Mouse (Mus musculus) CH12.LX (cell line): ENCODE measurements around the gene 1700001C02Rik. TPM values are rescaled to one million over a fixed set of nuclear protein-coding genes. Genes with fewer than 3 reads are reported as not detected.

ENCODE experiments used
- DNase-seq: peaks from one replicate; pipeline ENCODE4 v3.0.0-alpha.2; 2013; ENCODE audit errors: extremely low read depth
- H3K27ac ChIP-seq: 2 replicates; pipeline ENCODE4 v1.5.1; 2012; ENCODE audit warnings: low read depth, mild to moderate bottlenecking, control low read depth, moderate library complexity; ENCODE audit not compliant: insufficient read depth
- H3K27me3 ChIP-seq: replicated peaks from 2 replicates; pipeline ENCODE3; 2012; ENCODE audit warnings: inconsistent platforms
- H3K36me3 ChIP-seq, 2 experiments: replicated peaks in 1 of 2; 2 replicates each; pipeline versions ENCODE3 to v1.6.1; 2012; ENCODE audit warnings: inconsistent platforms in 1 of 2, low read length in 1 of 2, mild to moderate bottlenecking in 1 of 2, mixed read lengths in 1 of 2, moderate library complexity in 1 of 2; ENCODE audit not compliant: control insufficient read depth in 1 of 2, insufficient read depth in 1 of 2
- H3K4me1 ChIP-seq, 2 experiments: 2 replicates each; pipeline ENCODE4 v1.6.1; 2012; ENCODE audit warnings: inconsistent platforms in 1 of 2, moderate library complexity in 1 of 2; ENCODE audit not compliant: insufficient read depth in 2 of 2, control insufficient read depth in 1 of 2
- H3K4me2 ChIP-seq: 2 replicates; pipeline ENCODE4 v1.6.1; 2012; ENCODE audit warnings: low read depth, mild to moderate bottlenecking, control low read depth; ENCODE audit not compliant: poor library complexity, insufficient read depth, severe bottlenecking
- H3K4me3 ChIP-seq, 3 experiments: fragments of 150-350 bp in 1 of 3; sonication (generic) in 1 of 3; replicated peaks in 1 of 3; 2 replicates each; pipeline versions ENCODE3 to v1.5.1; 2011 to 2012; ENCODE audit warnings: low read depth in 2 of 3, low read length in 2 of 3, mild to moderate bottlenecking in 2 of 3, moderate library complexity in 2 of 3, control low read depth in 1 of 3, improper control_type of control experiment in 1 of 3, inconsistent platforms in 1 of 3, mixed read lengths in 1 of 3; ENCODE audit not compliant: poor library complexity in 1 of 3
- H3K79me2 ChIP-seq: replicated peaks from 2 replicates; pipeline ENCODE4 v1.6.1; 2012; ENCODE audit warnings: mild to moderate bottlenecking, moderate library complexity; ENCODE audit not compliant: control insufficient read depth, poor library complexity, insufficient read depth, severe bottlenecking; ENCODE audit errors: extremely low read depth
- H3K9ac ChIP-seq: 2 replicates; pipeline ENCODE4 v1.6.1; 2012; ENCODE audit warnings: low read depth, mild to moderate bottlenecking, control low read depth, moderate library complexity; ENCODE audit not compliant: insufficient read depth
- H3K9me3 ChIP-seq: replicated peaks from 2 replicates; pipeline ENCODE3; 2012; ENCODE audit warnings: low read length, inconsistent platforms, mixed read lengths
- BHLHE40 ChIP-seq: IDR thresholded peaks from 2 replicates; pipeline ENCODE4 v1.6.1; 2011; ENCODE audit warnings: mild to moderate bottlenecking, low read depth, low read length, improper control_type of control experiment
- CTCF ChIP-seq, 2 experiments: IDR thresholded peaks in 1 of 2; conservative IDR thresholded peaks in 1 of 2; 2 replicates each; pipeline ENCODE4 v1.5.1; 2011 to 2012; ENCODE audit warnings: low read depth in 2 of 2, low read length in 2 of 2, improper control_type of control experiment in 1 of 2, inconsistent platforms in 1 of 2, mild to moderate bottlenecking in 1 of 2, moderate library complexity in 1 of 2
- E2F4 ChIP-seq: IDR thresholded peaks from 2 replicates; pipeline ENCODE4 v1.6.1; 2011; ENCODE audit warnings: low read depth, low read length, improper control_type of control experiment; ENCODE audit not compliant: insufficient replicate concordance
- ELF1 ChIP-seq: IDR thresholded peaks from 2 replicates; pipeline ENCODE4 v1.6.1; 2014; ENCODE audit warnings: low read depth, mild to moderate bottlenecking, inconsistent platforms, low read length, improper control_type of control experiment
- EP300 ChIP-seq: IDR thresholded peaks from 2 replicates; pipeline ENCODE4 v1.6.1; 2011; ENCODE audit warnings: low read length, improper control_type of control experiment
- IRF4 ChIP-seq: IDR thresholded peaks from 2 replicates; pipeline ENCODE4 v1.6.1; 2014; ENCODE audit warnings: low read depth, mild to moderate bottlenecking, inconsistent platforms, low read length, improper control_type of control experiment
- KAT2A ChIP-seq: IDR thresholded peaks from 2 replicates; pipeline ENCODE4 v1.6.1; 2012; ENCODE audit warnings: low read length, improper control_type of control experiment, inconsistent platforms; ENCODE audit not compliant: insufficient replicate concordance
- MAFK ChIP-seq: IDR thresholded peaks from 2 replicates; pipeline ENCODE4 v1.6.1; 2011; ENCODE audit warnings: low read length, improper control_type of control experiment; ENCODE audit not compliant: insufficient replicate concordance
- MEF2A ChIP-seq: IDR thresholded peaks from 2 replicates; pipeline ENCODE4 v1.6.1; 2014; ENCODE audit warnings: low read depth, mild to moderate bottlenecking, inconsistent platforms, low read length, improper control_type of control experiment, borderline replicate concordance
- NELFE ChIP-seq: IDR thresholded peaks from 2 replicates; pipeline ENCODE4 v1.6.1; 2011; ENCODE audit warnings: low read depth, low read length, improper control_type of control experiment
- RAD21 ChIP-seq: IDR thresholded peaks from 2 replicates; pipeline ENCODE4 v1.6.1; 2011; ENCODE audit warnings: low read depth, mild to moderate bottlenecking, low read length, improper control_type of control experiment, moderate library complexity
- SMC3 ChIP-seq: IDR thresholded peaks from 2 replicates; pipeline ENCODE4 v1.6.1; 2011; ENCODE audit warnings: low read depth, low read length, improper control_type of control experiment
- TBP ChIP-seq: conservative IDR thresholded peaks from 2 replicates; pipeline ENCODE4 v1.6.1; 2011; ENCODE audit warnings: low read depth, low read length, improper control_type of control experiment
- USF1 ChIP-seq: IDR thresholded peaks from 2 replicates; pipeline ENCODE4 v1.6.1; 2014; ENCODE audit warnings: low read depth, mild to moderate bottlenecking, inconsistent platforms, low read length, improper control_type of control experiment
- ZKSCAN1 ChIP-seq: IDR thresholded peaks from 2 replicates; pipeline ENCODE4 v1.6.1; 2012; ENCODE audit warnings: low read depth, inconsistent platforms, low read length, improper control_type of control experiment, borderline replicate concordance
- ZMIZ1 ChIP-seq: IDR thresholded peaks from 2 replicates; pipeline ENCODE4 v1.6.1; 2012; ENCODE audit warnings: low read depth, mild to moderate bottlenecking, inconsistent platforms, low read length, improper control_type of control experiment
- dilution Hi-C: fragments of 300-500 bp; cut with MboI; formaldehyde crosslinking; loops from 2 replicates; pipeline ENCODE4 v1.14.3; 2020; ENCODE audit warnings: low sequenced_read_pairs; ENCODE audit not compliant: extremely low pct_unique_long_range_greater_than_20kb, extremely low pct_ligation_motif_present
- in situ Hi-C: fragments of 300-500 bp; cut with MboI; formaldehyde crosslinking; loops from 3 replicates; pipeline ENCODE4 v1.14.3; 2019; ENCODE audit warnings: low sequenced_read_pairs, low pct_ligation_motif_present, low pct_unique_long_range_greater_than_20kb, mixed read lengths
- polyA plus RNA-seq: library from polyadenylated mRNA; unstranded; fragments of >175 nt; gene quantifications from 2 replicates; pipeline ENCODE4 v1.2.1, GENCODE M21; 2012; ENCODE audit warnings: low read depth; ENCODE audit not compliant: insufficient read length
- total RNA-seq, 2 experiments: library from RNA; depleted of rRNA; stranded (reverse); fragments of 300-350 nt in 1 of 2; fragments of >200 nt in 1 of 2; gene quantifications; 2 replicates each; pipeline ENCODE4 v1.2.3; 2012 to 2014

The 1700001C02Rik gene
- total and polyA plus RNA-seq, 3 experiments: not detected

- TF ChIP-seq ZKSCAN1: no peak
- no peak for TF ChIP-seq USF1
- no peak for TF ChIP-seq ELF1
- no peak for TF ChIP-seq BHLHE40
- no peak for TF ChIP-seq E2F4
- TF ChIP-seq CTCF (conservative IDR thresholded peaks at IDR 0.05 in 1 of 2, IDR thresholded peaks at IDR 0.05 in 1 of 2; ENCODE audit: low read depth in 2 of 2, low read length in 2 of 2): no peak
- no peak for TF ChIP-seq MAFK
- TF ChIP-seq TBP: no peak
- TF ChIP-seq KAT2A: no peak
- no peak for TF ChIP-seq ZMIZ1
- no peak for TF ChIP-seq NELFE
- TF ChIP-seq EP300: no peak
- TF ChIP-seq, all 38 proteins: peak for 0
- no peak for DNase-seq
- 0 out of 4 replicates have a peak, but pooled peaks cover 0 to 3% of the 10 kb centered on the region in 2 experiments for H3K4me1 ChIP-seq
- H3K4me2 ChIP-seq: no peak overlapping the region
- H3K79me2 ChIP-seq: no peaks in the 10 kb centered on the region
- H3K27ac ChIP-seq: no peak overlapping the region
- no peaks in the 10 kb centered on the region for H3K36me3 ChIP-seq
- no peak overlapping the region for H3K9ac ChIP-seq
- in situ Hi-C loops (loop anchor here (5.0 kb wide), 1 partner anchor 50 kb away; no protein-coding TSS in a partner anchor), dilution Hi-C loops (no loop called here)
- H3K9me3 ChIP-seq: no peaks in the 10 kb centered on the region
- H3K27me3 ChIP-seq: peaks cover 46% of the 10 kb centered on the region
- no peak overlapping the region for H3K4me3 ChIP-seq
These were observed 6.3 kb downstream of the 1700001C02Rik start for GRCm38 (mm10) chr5:30472148-30472547.

GRCm38 (mm10) chr5:30476534-30476933, 10.7 kb downstream of the 1700001C02Rik start:
- Histone ChIP-seq H3K9me3 (no peaks in the 10 kb centered on the region), H3K36me3 (no peaks in the 10 kb centered on the region), H3K4me3 (no peak overlapping the region), H3K9ac (no peak overlapping the region), H3K4me2 (no peak overlapping the region), H3K27me3 (peaks cover 80% of the 10 kb centered on the region), H3K27ac (no peak overlapping the region), H3K4me1 (no peaks in the 10 kb centered on the region), H3K79me2 (no peaks in the 10 kb centered on the region)
- in situ Hi-C loops: no loop called here
- dilution Hi-C loops: no loop called here
- peak; percentile 44 for DNase-seq
- TF ChIP-seq MEF2A (no peak), SMC3 (peak; percentile 89), RAD21 (peak; percentile 58), CTCF (conservative IDR thresholded peaks at IDR 0.05 in 1 of 2, IDR thresholded peaks at IDR 0.05 in 1 of 2; ENCODE audit: low read depth in 2 of 2, low read length in 2 of 2) (peak; percentile 76 to 88), IRF4 (0 out of 2 replicates have a peak, but pooled peaks have one; percentile 9)
